In the genomic region with DNA sequence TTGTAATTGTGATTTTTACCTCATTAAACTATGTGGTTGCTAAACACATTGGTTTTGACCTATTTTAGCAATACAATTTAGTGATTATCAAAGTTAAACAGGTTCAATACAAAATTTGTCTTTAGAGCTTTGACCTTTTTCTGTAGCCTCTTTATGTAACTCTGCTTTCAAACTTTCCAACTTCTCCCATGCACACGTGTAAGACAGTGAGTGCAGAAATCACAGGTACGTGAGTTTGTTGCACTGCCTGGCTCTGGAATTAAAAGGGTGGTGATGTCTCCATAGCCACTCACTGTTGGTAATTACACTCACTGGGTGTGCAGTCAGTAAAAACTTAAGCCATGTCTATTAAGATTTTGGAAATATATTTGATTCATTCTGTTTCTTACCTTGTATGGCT, we compare ENCODE assay signal across 30 mouse cellular contexts.
"Had no signal": no experiment of that assay in that cellular context is flagged by ENCODE, and none has a peak within 500 bp of the region (broad histone marks: within the 10 kb centered on the region; RNA-seq: fewer than 3 reads in every experiment).

No protein-coding gene starts in this region.

- H3K4me2 ChIP-seq: limb, embryonic 12.5 days; limb, embryonic 13.5 days; limb, embryonic 15.5 days; liver, embryonic 11.5 days; liver, embryonic 12.5 days; liver, embryonic 13.5 days; liver, embryonic 15.5 days; lung, embryonic 14.5 days; lung, embryonic 15.5 days; midbrain, embryonic 12.5 days; midbrain, embryonic 13.5 days; midbrain, embryonic 15.5 days; neural tube, embryonic 12.5 days; neural tube, embryonic 13.5 days had no signal

- H3K9me3 ChIP-seq: limb, embryonic 10.5 days; limb, embryonic 12.5 days; limb, embryonic 13.5 days; limb, embryonic 15.5 days; liver, embryonic 12.5 days; liver, embryonic 13.5 days; liver, embryonic 15.5 days; lung, embryonic 15.5 days; midbrain, embryonic 10.5 days; midbrain, embryonic 12.5 days; midbrain, embryonic 13.5 days; midbrain, embryonic 15.5 days; neural tube, embryonic 12.5 days; neural tube, embryonic 13.5 days had no signal

- H3K9ac ChIP-seq: limb, embryonic 12.5 days; limb, embryonic 13.5 days; limb, embryonic 15.5 days; liver, embryonic 12.5 days; liver, embryonic 13.5 days; liver, embryonic 14.5 days; liver, embryonic 15.5 days; liver, postnatal 0 days; lung, embryonic 14.5 days; lung, embryonic 15.5 days; midbrain, embryonic 12.5 days; midbrain, embryonic 13.5 days; midbrain, embryonic 15.5 days; neural tube, embryonic 12.5 days; neural tube, embryonic 13.5 days had no signal

- H3K4me1 ChIP-seq: limb, embryonic 10.5 days; limb, embryonic 15.5 days; midbrain, embryonic 10.5 days had no signal

- DNase-seq: layer of hippocampus, postnatal 36 days; left cerebral cortex, postnatal 4 days; liver, embryonic 13.5 days; liver, postnatal 0 days; lung, adult 18-20 months; lung, adult 2 months; lung, embryonic 14.5 days; lung, postnatal 10 days; lung, postnatal 14 days; lung, postnatal 36 days; lung, postnatal 4 days; midbrain, embryonic 14.5 days had no signal

- H3K27ac ChIP-seq: left cerebral cortex, adult 2 months; limb, embryonic 10.5 days; limb, embryonic 12.5 days; limb, embryonic 13.5 days; limb, embryonic 15.5 days; liver, embryonic 12.5 days; liver, embryonic 13.5 days; liver, embryonic 14.5 days; liver, embryonic 15.5 days; lung, embryonic 15.5 days; midbrain, embryonic 10.5 days; midbrain, embryonic 12.5 days; midbrain, embryonic 13.5 days; midbrain, embryonic 15.5 days; neural tube, embryonic 12.5 days; neural tube, embryonic 13.5 days had no signal

- H3K27me3 ChIP-seq: limb, embryonic 12.5 days; limb, embryonic 13.5 days; limb, embryonic 15.5 days; liver, embryonic 12.5 days; liver, embryonic 13.5 days; liver, embryonic 15.5 days; lung, embryonic 15.5 days; midbrain, embryonic 12.5 days; midbrain, embryonic 13.5 days; midbrain, embryonic 15.5 days; neural tube, embryonic 12.5 days; neural tube, embryonic 13.5 days had no signal

- H3K4me3 ChIP-seq: left cerebral cortex, adult 2 months; limb, embryonic 10.5 days; limb, embryonic 12.5 days; limb, embryonic 13.5 days; limb, embryonic 15.5 days; liver, embryonic 12.5 days; liver, embryonic 13.5 days; liver, embryonic 15.5 days; lung, embryonic 15.5 days; midbrain, embryonic 10.5 days; midbrain, embryonic 12.5 days; midbrain, embryonic 13.5 days; midbrain, embryonic 15.5 days; myocyte; neural tube, embryonic 12.5 days; neural tube, embryonic 13.5 days had no signal

- ATAC-seq: midbrain, embryonic 13.5 days; midbrain, embryonic 16.5 days had no signal

- H3K36me3 ChIP-seq: limb, embryonic 12.5 days; limb, embryonic 15.5 days; liver, embryonic 13.5 days; liver, embryonic 15.5 days; lung, embryonic 15.5 days; midbrain, embryonic 10.5 days; midbrain, embryonic 12.5 days; midbrain, embryonic 13.5 days; midbrain, embryonic 15.5 days; neural tube, embryonic 12.5 days; neural tube, embryonic 13.5 days had no signal
